In the genomic region with DNA sequence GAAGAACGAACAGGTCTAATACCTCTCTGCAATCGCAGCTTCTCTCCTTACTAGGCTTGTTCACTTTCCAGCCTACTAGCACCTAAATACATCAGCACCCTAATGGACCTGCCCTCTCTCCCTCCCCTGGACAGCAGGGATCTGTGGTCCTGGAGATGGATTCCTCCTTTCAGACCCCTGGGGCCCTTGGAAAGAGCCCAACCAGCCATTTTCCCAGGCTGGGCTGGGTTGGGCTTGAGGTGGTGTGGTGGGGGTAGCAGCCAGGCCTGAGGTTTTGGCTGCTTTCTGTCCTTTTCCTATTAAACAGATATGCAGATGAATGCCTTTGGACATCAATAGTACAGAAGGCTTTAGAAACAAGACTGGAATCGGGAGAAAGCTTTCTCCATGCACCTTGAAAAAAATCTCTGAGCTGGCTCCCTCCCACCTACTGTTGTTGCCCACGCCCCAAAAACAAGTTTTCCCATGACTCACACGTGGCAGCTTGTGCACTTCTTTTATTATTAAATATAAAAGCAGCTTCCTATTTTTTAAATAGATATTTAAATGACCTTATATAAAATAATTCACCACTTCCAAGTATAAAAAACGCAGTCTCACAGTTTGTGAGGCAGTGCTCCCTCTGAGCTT, we compare ENCODE assay signal across 8 mouse cellular contexts. TPM values are rescaled to one million over a fixed set of nuclear protein-coding genes. Genes with fewer than 3 reads are reported as not detected.
DNase-seq lines count a peak whose midpoint lies in the region; ATAC-seq and TF ChIP-seq lines count a peak whose summit lies in the region.

No protein-coding gene starts in this region.

- WGBS in lung, embryonic 14.5 days, result 4% methylated on average over 6 of the region's 6 CpGs
- WGBS in heart, adult 2 months, result 19% methylated on average over 6 of the region's 6 CpGs
- 30% methylated on average over 6 of the region's 6 CpGs for WGBS in kidney, adult 2 months

- DNase-seq in lung, embryonic 14.5 days, result peak; percentile 97
- no peak for DNase-seq in lung, adult 18-20 months
- peak; percentile 90 for DNase-seq in embryo, embryonic 9.5 days (ENCODE audit: extremely low spot score)
- DNase-seq in heart, adult 2 months, result peak; percentile 70 to 73
- DNase-seq in kidney, adult 2 months, result peak; percentile 68
- peak; percentile 69 for DNase-seq in lung, postnatal 14 days
- DNase-seq in right cerebral cortex, postnatal 14 days, result peak; percentile 51
- DNase-seq in spleen, postnatal 36 days (ENCODE audit: low spot score in 2 of 2), result no peak

- peaks cover 33% of the 10 kb centered on the region for H3K4me1 ChIP-seq in lung, embryonic 14.5 days (ENCODE audit: insufficient read depth)
- H3K4me1 ChIP-seq in heart, adult 2 months (ENCODE audit: control insufficient read depth, insufficient read depth, low read length), result peaks cover 21% of the 10 kb centered on the region
- 0 out of 2 replicates have a peak, but pooled peaks cover 12% of the 10 kb centered on the region for H3K4me1 ChIP-seq in kidney, adult 2 months (ENCODE audit: control insufficient read depth, insufficient read depth, low read length)

- H3K27ac ChIP-seq in lung, embryonic 14.5 days (ENCODE audit: low read depth), result peak overlapping the region; percentile 81
- H3K27ac ChIP-seq in heart, adult 2 months, result peak overlapping the region; percentile 49
- H3K27ac ChIP-seq in kidney, adult 2 months (ENCODE audit: insufficient read depth, low read depth, low read length), result no peak overlapping the region

- TF ChIP-seq POLR2A in heart, adult 2 months (IDR thresholded peaks at IDR 0.05; ENCODE audit: insufficient read depth, low read depth, low read length), result no peak
- no peak for TF ChIP-seq POLR2A in kidney, adult 2 months (IDR thresholded peaks at IDR 0.05; ENCODE audit: low read depth, low read length)

- no peak overlapping the region for H3K4me2 ChIP-seq in lung, embryonic 14.5 days

- no peak for TF ChIP-seq CTCF in lung, embryonic 14.5 days (IDR thresholded peaks at IDR 0.05; ENCODE audit: low read depth)
- TF ChIP-seq CTCF in heart, adult 2 months (IDR thresholded peaks at IDR 0.05), result no peak
- no peak for TF ChIP-seq CTCF in kidney, adult 2 months (conservative IDR thresholded peaks at IDR 0.05; ENCODE audit: insufficient read depth, insufficient read length, low read depth, low read length)

- H3K4me3 ChIP-seq in lung, embryonic 14.5 days (ENCODE audit: low read depth, low read length), result no peak overlapping the region
- no peak overlapping the region for H3K4me3 ChIP-seq in heart, adult 2 months
- H3K4me3 ChIP-seq in kidney, adult 2 months (ENCODE audit: insufficient read depth, low read depth, low read length), result no peak overlapping the region

- intact Hi-C loops in heart, adult 2 months (cut with DNase I), result no loop called here

- no peaks in the 10 kb centered on the region for H3K79me2 ChIP-seq in heart, adult 2 months (replicated peaks; ENCODE audit: control insufficient read depth, insufficient read depth, low read length)

- peaks cover 11% of the 10 kb centered on the region; the same call in 1 of the 2 replicates for H3K36me3 ChIP-seq in lung, embryonic 14.5 days (ENCODE audit: insufficient read depth)
- H3K36me3 ChIP-seq in heart, adult 2 months (ENCODE audit: control insufficient read depth, insufficient read depth, low read length), result peaks cover 29% of the 10 kb centered on the region
- no peaks in the 10 kb centered on the region for H3K36me3 ChIP-seq in kidney, adult 2 months (ENCODE audit: control insufficient read depth, insufficient read depth, low read length)

- peak; percentile 94 for ATAC-seq in lung, embryonic 14.5 days (ENCODE audit: insufficient read depth)

- TF ChIP-seq EP300 in heart, adult 2 months (IDR thresholded peaks at IDR 0.05; ENCODE audit: insufficient read depth, low read depth, low read length), result 0 out of 2 replicates have a peak, but pooled peaks have one; percentile 22

- no peaks in the 10 kb centered on the region for H3K27me3 ChIP-seq in lung, embryonic 14.5 days (ENCODE audit: insufficient read depth, low read length)
- no peaks in the 10 kb centered on the region for H3K27me3 ChIP-seq in heart, adult 2 months (ENCODE audit: control insufficient read depth, insufficient read depth, low read length)
- no peaks in the 10 kb centered on the region for H3K27me3 ChIP-seq in kidney, adult 2 months (replicated peaks; ENCODE audit: control insufficient read depth, insufficient read depth, low read length)

- no peak overlapping the region for H3K9ac ChIP-seq in lung, embryonic 14.5 days
- no peak overlapping the region; the same call in 1 of the 2 replicates for H3K9ac ChIP-seq in heart, adult 2 months (ENCODE audit: low read depth, low read length)

- no peaks in the 10 kb centered on the region for H3K9me3 ChIP-seq in lung, embryonic 14.5 days (ENCODE audit: low read depth, low read length)

RNA-seq across cellular contexts. Expression of a gene that starts 19.6 kb away (rescaled TPM):
- polyA plus RNA-seq in lung, embryonic 14.5 days (2014; fragmentation: Nextera tagmentation; extraction: Ambion mirVana), result 9.3 and 12.9 TPM in 2 replicates
- 10 to 100 TPM; 30.0 to 41.7 TPM for total RNA-seq in heart, adult 2 months (2021)
- 32.9 and 44.0 TPM in 2 replicates for polyA plus RNA-seq in heart, adult 2 months (2012; rRNA removed)
- polyA plus RNA-seq in kidney, adult 2 months (2012; rRNA removed), result 10.7 and 12.4 TPM in 2 replicates

RNA-seq across cellular contexts. Expression of a gene that starts 44.3 kb away (rescaled TPM):
- polyA plus RNA-seq in lung, embryonic 14.5 days (2014; fragmentation: Nextera tagmentation; extraction: Ambion mirVana), result 106 and 107 TPM in 2 replicates
- total RNA-seq in heart, adult 2 months (2021), result 10 to 100 TPM; 76.5 to 82.3 TPM
- polyA plus RNA-seq in heart, adult 2 months (2012; rRNA removed), result 50.9 and 94.6 TPM in 2 replicates
- polyA plus RNA-seq in kidney, adult 2 months (2012; rRNA removed), result 88.6 and 101 TPM in 2 replicates

Comparison
In these comparisons a context has a peak if more than half of its experiments do, and no peak if none do; other contexts are left out.
1. DNase-seq: peak in lung, embryonic 14.5 days (single experiment), embryo, embryonic 9.5 days (single experiment), heart, adult 2 months (2 of 2), kidney, adult 2 months (single experiment), lung, postnatal 14 days (single experiment) and right cerebral cortex, postnatal 14 days (single experiment); none in lung, adult 18-20 months (0 of 2) and spleen, postnatal 36 days (0 of 2).